Mouse (Mus musculus) heart, adult 2 months (tissue): Measurements from ENCODE around the gene Ren1. TPM values are rescaled to one million over a fixed set of nuclear protein-coding genes. Genes with fewer than 3 reads are reported as not detected.

ENCODE experiments used
- DNase-seq, 2 experiments: peaks; one replicate each; pipeline ENCODE4 v3.0.0; 2021
- H3K27ac ChIP-seq: fragments of 200-600 bp; 2 replicates; pipeline ENCODE4 v1.8.1; 2022
- H3K27me3 ChIP-seq: fragments of 200-500 bp; 2 replicates; pipeline ENCODE4 v1.6.1; 2012; ENCODE audit warnings: mild to moderate bottlenecking, low read length, inconsistent platforms, mixed read lengths; ENCODE audit not compliant: control insufficient read depth, insufficient read depth
- H3K36me3 ChIP-seq: fragments of 200-500 bp; 2 replicates; pipeline ENCODE4 v1.6.1; 2012; ENCODE audit warnings: low read length, inconsistent platforms; ENCODE audit not compliant: control insufficient read depth, insufficient read depth
- H3K4me1 ChIP-seq: fragments of 200-500 bp; 2 replicates; pipeline ENCODE4 v1.6.1; 2011; ENCODE audit warnings: low read length; ENCODE audit not compliant: control insufficient read depth, insufficient read depth
- H3K4me3 ChIP-seq: fragments of 200-600 bp; 2 replicates; pipeline ENCODE4 v1.8.1; 2022
- H3K79me2 ChIP-seq: fragments of 200-500 bp; replicated peaks from 2 replicates; pipeline ENCODE4 v1.6.1; 2012; ENCODE audit warnings: mild to moderate bottlenecking, inconsistent platforms, low read length, moderate library complexity, mixed read lengths; ENCODE audit not compliant: control insufficient read depth, insufficient read depth
- H3K9ac ChIP-seq: fragments of 200-500 bp; 2 replicates; pipeline ENCODE4 v1.6.1; 2012; ENCODE audit warnings: low read depth, mild to moderate bottlenecking, control low read depth, inconsistent platforms, low read length, mixed read lengths
- CTCF ChIP-seq: fragments of 200-600 bp; IDR thresholded peaks from 2 replicates; pipeline ENCODE4 v1.8.1; 2022; ENCODE audit warnings: antibody characterized with exemption, mild to moderate bottlenecking, moderate library complexity
- EP300 ChIP-seq: fragments of 200-500 bp; IDR thresholded peaks from 2 replicates; pipeline ENCODE4 v1.6.1; 2011; ENCODE audit warnings: low read depth, low read length, control low read depth; ENCODE audit not compliant: insufficient read depth
- POLR2A ChIP-seq: fragments of 200-500 bp; IDR thresholded peaks from 2 replicates; pipeline ENCODE4 v1.6.1; 2011; ENCODE audit warnings: mild to moderate bottlenecking, low read depth, low read length, control low read depth; ENCODE audit not compliant: insufficient read depth
- WGBS: fragments of 180-500 bp; shearing (Covaris S2); methylation state at CpG from one replicate; pipeline ENCODE4 v1.1.7; 2018; 5-methylcytosine and 5-hydroxymethylcytosine counted together
- intact Hi-C: fragments of 180-260 bp; cut with DNase I; formaldehyde crosslinking; loops from one replicate; pipeline ENCODE4 v1.15.1; 2025
- polyA plus RNA-seq: library from polyadenylated mRNA; depleted of rRNA; stranded (reverse); fragments of >200 nt; gene quantifications from 2 replicates; pipeline ENCODE4 v1.2.3, GENCODE M21; 2012
- total RNA-seq, 2 experiments: library from RNA; stranded (reverse); gene quantifications; 2 replicates each; pipeline ENCODE4 v1.2.3; 2021

Gene Ren1
- total and polyA plus RNA-seq, 3 experiments: 0.14 to 0.41 TPM; not detected in 1

DNA sequence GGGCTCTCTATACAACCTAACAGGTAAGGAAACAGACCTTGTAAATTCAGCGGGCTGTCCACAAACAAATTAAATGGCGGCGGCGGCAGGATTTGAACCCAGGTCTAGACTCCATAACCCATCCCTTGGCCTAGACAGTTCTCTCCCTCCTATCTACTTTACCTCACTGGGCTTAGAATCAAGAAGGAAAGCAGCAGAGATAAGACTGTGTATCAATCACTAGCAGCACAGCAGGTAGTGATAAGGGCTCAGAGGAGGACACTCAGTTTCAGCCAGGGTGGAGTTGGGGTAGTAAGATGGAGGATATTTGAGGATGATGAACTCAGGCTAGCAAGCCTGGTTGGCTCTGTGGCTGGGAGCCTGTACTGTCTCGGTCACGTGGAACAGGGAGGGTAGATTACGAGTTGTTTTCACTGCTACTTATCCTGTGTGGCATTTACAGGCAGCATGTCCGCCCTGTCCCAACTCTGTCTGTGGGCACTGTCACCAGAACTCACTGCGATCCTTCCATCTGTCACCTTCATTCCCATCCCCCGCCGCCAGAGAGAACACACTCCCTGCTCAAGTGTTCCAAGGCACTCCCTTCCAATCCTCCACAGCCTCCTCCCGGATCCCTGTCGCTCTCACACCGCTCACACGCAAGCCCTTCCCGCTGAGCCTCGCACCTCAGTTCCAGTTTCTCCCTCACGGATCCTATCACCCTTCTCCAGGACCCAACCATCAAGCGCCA is 37.4 kb downstream of the Ren1 start:
- intact Hi-C loops: no loop called here
- no peak for DNase-seq

DNA sequence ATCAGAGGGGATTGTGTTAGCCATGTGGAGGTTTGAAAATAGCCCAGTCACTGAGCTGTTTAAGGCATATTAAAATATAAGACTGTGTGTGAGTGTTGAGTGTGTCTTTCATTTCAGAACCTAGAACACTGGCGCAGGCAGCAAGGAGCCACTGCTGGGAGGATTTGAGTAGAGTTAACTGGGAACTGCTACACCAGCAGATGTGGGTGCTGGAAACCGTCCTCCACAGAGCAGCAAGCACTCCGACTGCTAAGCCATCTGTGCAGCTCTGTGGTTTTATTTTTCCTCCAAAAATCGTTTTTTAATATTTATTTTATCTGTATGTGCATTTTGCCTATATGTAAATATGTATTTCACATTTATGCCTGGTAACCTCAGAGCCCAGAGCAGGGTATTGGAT is 44.4 kb downstream of the Ren1 start:
- no peak for DNase-seq
- peaks cover 15% of the 10 kb centered on the region for H3K4me1 ChIP-seq
- WGBS: 67% methylated on average over 4 of the region's 4 CpGs
- no peak overlapping the region for H3K27ac ChIP-seq
- TF ChIP-seq POLR2A (no peak), EP300 (no peak), CTCF (no peak)
- H3K9ac ChIP-seq: no peak overlapping the region
- H3K36me3 ChIP-seq: no peaks in the 10 kb centered on the region; the same call in 1 of the 2 replicates
- intact Hi-C loops: loop anchor here (2.0 to 5.0 kb wide), 2 partner anchors 18 to 98 kb away; no protein-coding TSS in a partner anchor
- H3K27me3 ChIP-seq: no peaks in the 10 kb centered on the region
- no peaks in the 10 kb centered on the region; the same call in 1 of the 2 replicates for H3K79me2 ChIP-seq
- H3K4me3 ChIP-seq: no peak overlapping the region

More for the DNA sequence above, 37.4 kb downstream of the Ren1 start:
- Histone ChIP-seq H3K27ac (no peak overlapping the region), H3K4me1 (peaks cover 1% of the 10 kb centered on the region; the same call in 1 of the 2 replicates), H3K27me3 (no peaks in the 10 kb centered on the region), H3K9ac (no peak overlapping the region), H3K79me2 (no peaks in the 10 kb centered on the region), H3K36me3 (no peaks in the 10 kb centered on the region; the same call in 1 of the 2 replicates), H3K4me3 (no peak overlapping the region)
- 66% methylated on average over 19 of the region's 19 CpGs for WGBS
- TF ChIP-seq CTCF: no peak
- no peak for TF ChIP-seq EP300
- no peak for TF ChIP-seq POLR2A

DNA sequence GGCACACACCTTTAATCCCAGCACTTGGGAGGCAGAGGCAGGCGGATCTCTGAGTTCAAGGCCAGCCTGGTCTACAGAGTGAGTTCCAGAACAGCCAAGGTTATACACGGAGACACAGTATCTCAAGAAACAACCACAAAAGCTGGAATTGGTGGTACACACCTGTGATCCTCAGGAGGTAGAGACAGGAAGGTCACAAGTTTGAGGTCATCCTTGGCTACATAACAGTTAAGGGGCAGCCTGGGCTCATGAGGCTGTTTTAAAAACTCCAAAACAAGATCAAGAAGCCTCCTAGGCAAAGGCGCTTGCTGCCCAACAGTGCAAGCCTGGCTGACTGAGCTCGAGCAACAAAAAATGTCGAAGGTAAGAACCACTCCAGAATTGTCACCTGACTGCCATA is 46.4 kb downstream of the Ren1 start:
- Histone ChIP-seq H3K27ac (no peak overlapping the region; the same call in 1 of the 2 replicates), H3K79me2 (no peaks in the 10 kb centered on the region; the same call in 1 of the 2 replicates), H3K4me1 (peaks cover 28% of the 10 kb centered on the region), H3K36me3 (no peaks in the 10 kb centered on the region; the same call in 1 of the 2 replicates), H3K27me3 (no peaks in the 10 kb centered on the region), H3K4me3 (no peak overlapping the region), H3K9ac (no peak overlapping the region)
- 82% methylated on average over 5 of the region's 5 CpGs for WGBS
- intact Hi-C loops: loop anchor here (5.0 kb wide), 1 partner anchor 96 kb away; no protein-coding TSS in a partner anchor
- DNase-seq: no peak
- TF ChIP-seq CTCF: no peak
- TF ChIP-seq POLR2A: no peak
- TF ChIP-seq EP300: no peak

DNA sequence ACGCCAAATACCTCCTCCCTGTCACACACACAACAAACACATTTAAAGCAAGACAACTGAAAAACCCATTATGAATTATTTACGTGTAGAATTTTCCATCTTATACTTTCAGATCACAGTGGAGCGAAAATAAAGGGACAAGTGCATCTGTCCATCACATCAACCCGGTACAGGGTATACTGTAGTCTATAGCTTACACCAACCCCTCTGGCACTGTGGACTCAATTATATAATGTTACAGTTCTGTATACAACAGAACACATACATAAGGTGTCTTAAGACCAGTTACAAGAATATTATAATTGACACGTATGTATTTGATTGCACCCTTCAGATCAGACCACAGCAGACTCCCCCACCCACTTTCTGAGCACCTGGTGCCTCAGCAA is 46.8 kb downstream of the Ren1 start:
- Histone ChIP-seq H3K4me3 (no peak overlapping the region), H3K79me2 (no peaks in the 10 kb centered on the region; the same call in 1 of the 2 replicates), H3K36me3 (no peaks in the 10 kb centered on the region; the same call in 1 of the 2 replicates), H3K27ac (peak overlapping the region; percentile 75), H3K9ac (no peak overlapping the region), H3K4me1 (peaks cover 28% of the 10 kb centered on the region), H3K27me3 (no peaks in the 10 kb centered on the region)
- TF ChIP-seq CTCF (no peak), POLR2A (no peak), EP300 (no peak)
- DNase-seq: no peak
- 66% methylated on average over 5 of the region's 5 CpGs for WGBS
- intact Hi-C loops: loop anchor here (5.0 kb wide), 1 partner anchor 95 kb away; no protein-coding TSS in a partner anchor

DNA sequence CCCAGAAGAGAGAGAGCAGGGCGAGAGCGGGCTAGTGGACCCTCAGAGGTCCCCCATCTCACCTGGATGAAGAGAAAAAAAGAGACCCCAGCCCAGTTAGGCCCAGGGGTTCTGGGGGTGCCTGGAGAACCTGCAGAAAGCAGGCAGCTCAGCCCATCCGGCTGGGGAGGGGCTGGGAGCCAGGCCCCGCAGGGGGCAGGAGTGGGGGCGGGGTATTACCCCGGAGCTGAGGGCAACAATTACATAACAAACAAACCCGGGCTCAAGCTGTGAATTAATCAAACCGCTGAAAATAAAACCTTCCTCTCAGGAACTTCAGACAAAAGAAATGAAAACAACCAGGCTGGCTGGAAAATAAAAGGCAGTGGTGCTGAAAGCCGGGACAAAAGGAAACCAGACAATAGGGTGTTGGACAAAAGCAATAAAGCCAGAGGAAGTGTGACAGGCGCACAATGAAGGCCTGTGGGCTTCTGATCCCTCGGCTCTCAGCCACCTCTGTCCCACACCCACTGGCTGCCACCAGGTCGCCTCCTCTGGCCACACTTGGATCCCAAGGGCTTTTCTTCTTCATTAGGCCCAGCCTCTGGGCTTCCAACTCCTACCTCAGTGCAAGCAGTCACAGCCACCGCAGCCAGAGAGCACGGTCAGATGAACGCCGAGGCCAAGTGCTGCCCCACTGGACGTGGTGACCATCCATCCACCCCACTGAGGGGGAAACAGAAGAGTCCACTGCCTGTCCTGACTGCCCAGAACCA is 47.4 kb downstream of the Ren1 start:
- intact Hi-C loops: loop anchor here (5.0 kb wide), 1 partner anchor 95 kb away; no protein-coding TSS in a partner anchor
- H3K4me1 ChIP-seq: peaks cover 28% of the 10 kb centered on the region
- no peaks in the 10 kb centered on the region for H3K27me3 ChIP-seq
- 30% methylated on average over 17 of the region's 17 CpGs for WGBS
- peak in 1 of 2 experiments; percentile 71 for DNase-seq
- TF ChIP-seq POLR2A: peak; percentile 39; the same call in 1 of the 2 replicates
- peak; percentile 27; the same call in 1 of the 2 replicates for TF ChIP-seq CTCF
- TF ChIP-seq EP300: 0 out of 2 replicates have a peak, but pooled peaks have one; percentile 6
- peak overlapping the region; percentile 75 for H3K27ac ChIP-seq
- no peaks in the 10 kb centered on the region; the same call in 1 of the 2 replicates for H3K79me2 ChIP-seq
- peak overlapping the region; percentile 5; the same call in 1 of the 2 replicates for H3K9ac ChIP-seq
- H3K4me3 ChIP-seq: no peak overlapping the region
- no peaks in the 10 kb centered on the region for H3K36me3 ChIP-seq
